Mouse (Mus musculus) cerebellum, adult 8-10 months (tissue): ENCODE results near the gene Tbc1d2b.

Experiments used
- DNase-seq: peaks from one replicate; pipeline ENCODE4 v3.0.0; 2022

The Tbc1d2b gene

DNA sequence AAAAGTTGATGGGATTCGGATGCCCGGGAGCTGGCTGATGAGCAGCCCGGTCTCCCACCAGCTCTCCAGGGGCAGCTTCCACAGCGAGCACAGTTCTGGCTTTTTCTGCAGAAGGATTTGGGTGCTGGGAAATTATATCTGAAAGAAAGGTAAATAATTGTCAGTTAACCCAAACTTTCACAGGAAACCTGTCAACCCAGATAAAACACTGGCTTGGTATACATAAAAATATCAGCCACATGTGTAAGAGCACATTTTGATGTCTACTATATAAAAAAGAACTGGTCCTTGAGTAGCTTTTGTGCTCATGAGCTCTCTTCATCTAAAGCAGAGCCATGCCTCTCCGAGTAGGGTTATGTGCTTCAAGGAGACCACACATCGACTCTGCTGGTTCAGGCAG is 29.6 kb downstream of the Tbc1d2b start:
- no peak for DNase-seq

DNA sequence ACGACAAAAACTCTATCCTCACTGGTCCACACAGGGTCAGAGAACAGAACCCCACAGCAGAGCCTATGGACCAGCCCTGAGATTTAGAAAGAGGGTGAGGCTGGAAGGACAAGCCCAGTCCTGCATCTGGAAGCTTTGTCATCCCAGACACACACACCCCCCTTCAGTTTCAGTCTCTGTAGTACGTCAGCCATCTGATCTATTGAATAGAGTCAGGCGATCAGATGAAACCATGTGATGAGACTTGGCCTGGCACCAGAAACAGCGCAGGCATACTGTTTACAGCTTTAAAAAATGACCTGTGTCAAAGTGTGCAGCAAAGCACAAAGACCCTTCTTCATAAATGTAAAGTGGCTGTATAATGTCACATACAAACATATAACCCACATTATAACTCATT is 30.0 kb downstream of the Tbc1d2b start:
- no peak for DNase-seq

DNA sequence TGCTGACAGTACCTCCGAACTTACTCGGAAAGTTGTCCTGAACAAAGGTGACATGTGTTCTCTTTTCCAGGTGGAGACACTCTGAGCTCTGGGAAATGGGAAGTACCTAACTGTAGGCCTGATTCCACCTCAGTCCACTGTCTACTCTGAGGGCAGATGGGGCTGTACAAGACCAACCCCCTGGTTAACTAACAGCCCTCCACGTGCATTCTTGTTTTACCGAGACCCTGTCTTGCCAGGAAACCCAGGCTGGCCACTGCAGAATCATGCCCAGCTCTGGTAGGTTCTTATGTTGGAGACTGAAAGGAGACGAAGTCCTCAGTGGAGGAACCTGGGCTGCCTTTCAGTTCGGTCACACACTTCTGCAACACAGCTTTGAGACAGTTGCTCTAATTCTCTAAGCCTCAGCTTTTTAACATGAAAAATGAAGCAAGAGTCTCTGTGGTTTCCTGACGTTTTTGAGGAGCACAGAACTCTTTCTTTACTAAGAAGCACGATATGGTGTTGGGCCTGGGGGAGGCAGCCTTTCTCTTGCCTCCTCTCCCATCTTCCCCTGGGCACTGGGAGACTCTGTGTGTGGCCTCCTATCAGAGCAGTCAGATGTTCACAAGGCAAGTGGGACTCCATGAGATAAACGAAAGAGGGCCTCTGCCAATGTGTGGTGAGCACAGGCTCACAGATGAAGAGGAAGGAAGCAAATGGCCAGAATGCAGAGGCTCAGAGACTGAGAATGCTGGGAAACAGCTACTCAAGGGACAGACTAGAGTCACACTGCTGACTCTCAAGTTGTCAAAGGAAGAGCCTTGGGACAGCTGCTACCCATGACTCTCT is 33.2 kb downstream of the Tbc1d2b start:
- no peak for DNase-seq

DNA sequence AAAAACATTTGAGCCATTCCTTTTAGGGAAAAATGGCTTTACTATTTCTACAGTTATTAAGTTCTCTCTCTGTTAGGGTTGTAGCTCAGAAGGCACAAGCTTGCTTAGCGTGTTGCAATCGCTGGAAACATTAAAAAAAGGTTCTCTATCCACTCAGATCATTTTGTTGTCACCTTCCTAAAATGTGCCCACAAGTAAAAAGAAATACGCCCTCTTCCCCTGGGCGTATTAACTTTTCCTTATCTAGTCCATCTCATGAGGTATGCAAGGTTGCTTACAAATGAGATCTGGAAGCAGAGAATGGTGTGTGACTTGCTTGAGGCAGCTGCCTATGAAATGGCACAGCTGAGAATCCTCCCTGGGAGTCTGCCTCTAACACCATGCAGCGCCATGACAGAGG is 33.8 kb downstream of the Tbc1d2b start:
- DNase-seq: no peak

DNA sequence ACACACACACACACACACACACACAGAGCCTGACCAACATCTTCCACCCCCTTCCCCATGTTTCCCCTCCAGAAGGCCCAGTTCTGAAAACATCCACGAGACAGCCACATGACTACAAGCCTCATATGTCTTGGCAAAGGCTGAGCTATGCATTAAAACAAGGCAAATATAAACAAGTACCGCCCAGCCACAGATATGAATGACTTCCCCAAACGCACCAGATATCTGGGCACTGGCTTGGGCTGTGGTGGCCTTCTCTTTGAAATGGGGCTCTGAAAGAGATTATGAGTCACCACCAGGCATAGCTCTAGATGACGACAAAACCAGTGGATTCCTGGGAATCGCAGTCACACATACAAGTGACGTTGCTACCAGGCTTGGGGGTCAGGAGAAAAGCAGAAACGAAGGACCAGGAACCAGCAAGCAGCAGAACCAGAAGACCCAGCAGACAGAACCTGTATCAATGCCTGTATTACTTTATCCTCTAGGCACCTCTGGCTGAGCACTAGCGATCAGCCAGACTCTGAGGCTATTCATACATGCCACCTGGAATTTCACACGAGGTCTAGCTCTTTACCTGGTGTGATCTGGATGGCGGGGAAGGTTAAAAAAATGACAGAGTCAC is 35.2 kb downstream of the Tbc1d2b start:
- no peak for DNase-seq

DNA sequence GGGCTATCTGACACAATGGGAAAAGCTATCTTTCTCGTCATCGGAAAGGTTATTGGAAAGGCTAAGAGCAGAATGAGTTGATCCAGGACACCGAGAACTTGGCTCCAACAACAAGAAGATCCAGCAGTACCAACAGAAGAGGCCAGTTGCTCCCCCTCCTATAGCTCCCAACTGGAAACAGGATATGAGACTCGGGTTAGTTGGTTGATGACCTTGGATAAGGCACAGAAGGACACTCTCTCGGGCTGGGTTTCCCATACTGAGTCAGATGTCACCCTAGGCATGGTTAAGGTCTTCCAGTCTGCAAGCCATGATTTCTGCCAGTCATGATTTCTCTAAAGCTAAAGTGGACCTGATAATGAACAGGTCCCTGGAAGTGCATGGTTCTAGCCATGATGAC is 35.8 kb downstream of the Tbc1d2b start:
- no peak for DNase-seq

DNA sequence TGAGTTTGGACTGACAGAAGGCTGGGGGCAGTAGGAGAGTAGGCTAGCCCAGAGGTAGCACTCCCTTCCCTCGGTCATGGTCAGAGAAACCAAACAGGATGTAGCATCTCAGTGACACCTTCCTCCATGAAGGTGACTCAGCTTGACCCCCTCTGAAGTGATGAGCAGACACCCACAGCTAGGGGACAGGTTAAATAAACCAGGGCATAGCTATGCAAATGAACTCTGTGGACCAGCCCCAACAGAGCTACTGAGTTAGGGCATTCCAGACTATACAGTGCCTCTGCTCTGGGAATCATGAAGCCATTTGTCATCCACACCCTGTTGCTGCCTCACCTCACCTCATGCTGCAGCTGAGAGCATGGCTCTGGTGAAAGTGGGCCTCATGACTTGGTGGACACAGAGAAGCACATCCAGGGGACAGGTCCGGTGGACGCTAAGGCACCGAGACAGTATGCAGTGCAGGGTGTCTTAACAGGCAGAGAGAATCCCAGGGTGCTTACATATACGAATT is 36.6 kb downstream of the Tbc1d2b start:
- DNase-seq: no peak

DNA sequence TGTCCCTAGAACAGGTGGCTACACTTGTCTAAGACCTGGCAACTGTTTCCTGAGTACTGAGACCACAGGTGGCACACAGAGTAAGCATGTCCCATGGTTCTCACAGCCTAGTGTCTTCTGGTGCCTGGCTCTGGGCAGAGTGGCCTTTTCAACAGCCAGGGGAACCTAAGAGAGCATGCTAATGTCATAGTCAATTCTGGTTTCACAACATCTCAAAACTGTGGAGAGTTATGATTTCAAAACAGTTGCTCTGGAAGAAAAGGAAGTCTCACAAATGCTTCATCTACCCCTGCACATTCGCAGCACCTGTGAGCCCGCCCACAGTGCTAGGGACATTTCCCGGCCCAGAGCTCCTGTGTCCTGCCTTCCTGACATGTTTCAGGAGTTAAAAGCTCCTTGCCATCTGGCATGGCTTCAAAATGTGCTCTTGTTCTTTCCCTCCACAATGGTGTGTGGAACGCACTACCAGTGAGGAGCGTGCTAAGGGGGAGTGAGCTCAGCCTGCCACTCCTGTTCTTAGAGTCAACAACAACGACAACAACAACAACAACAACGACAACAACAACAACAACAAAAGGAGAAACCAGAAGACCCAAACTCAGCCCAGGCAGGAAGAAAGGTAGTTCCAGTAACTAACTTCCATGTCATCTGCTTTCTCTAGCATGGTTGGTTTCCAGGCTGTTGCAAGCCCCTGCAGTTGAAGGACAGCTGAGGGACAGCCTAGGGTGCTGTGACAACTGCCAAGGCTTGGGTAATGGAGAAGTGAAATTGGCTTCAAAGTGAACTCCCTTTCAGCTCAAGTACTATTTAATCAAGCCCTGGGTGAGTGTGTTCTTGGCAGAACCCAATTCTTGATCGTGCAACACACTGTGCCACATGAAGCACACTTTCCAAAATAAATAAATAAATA is 37.6 kb downstream of the Tbc1d2b start:
- DNase-seq: no peak

DNA sequence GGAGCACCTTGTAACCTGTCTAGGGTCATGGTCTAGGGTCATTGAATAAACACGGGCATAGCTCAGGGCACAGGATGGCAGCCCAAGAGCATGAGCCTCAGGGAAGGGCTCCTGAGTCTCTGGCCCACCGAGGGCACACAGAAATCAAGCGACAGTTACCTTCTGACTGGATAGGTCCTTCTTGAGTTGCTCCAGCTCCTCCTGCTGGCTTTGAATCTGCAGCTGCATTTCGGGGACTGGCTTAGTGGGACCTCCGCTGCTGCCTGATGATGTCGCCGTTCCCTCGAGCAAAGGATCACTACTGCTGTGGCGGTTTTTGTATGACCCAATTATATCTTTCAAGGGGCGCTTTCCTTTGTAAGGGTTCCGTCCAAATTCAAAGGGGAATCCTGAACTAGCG is 43.4 kb downstream of the Tbc1d2b start:
- DNase-seq: no peak

DNA sequence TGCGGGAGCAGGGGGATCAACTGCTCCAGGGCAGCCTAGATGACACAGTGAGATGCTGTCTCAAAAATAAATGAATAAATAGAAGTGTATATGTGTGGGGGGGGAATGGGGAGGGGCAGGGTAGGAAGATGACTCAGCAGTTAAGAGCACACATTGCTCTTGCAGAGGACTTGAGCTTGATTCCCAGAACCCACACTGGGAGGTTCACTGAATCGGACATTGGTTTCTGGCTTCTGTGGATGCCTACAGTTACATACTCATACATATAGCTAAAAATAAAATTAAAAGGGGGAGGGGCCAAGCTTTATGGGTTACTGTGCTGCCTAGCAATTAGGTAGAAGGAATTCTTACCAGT is 43.9 kb downstream of the Tbc1d2b start:
- DNase-seq: no peak

DNA sequence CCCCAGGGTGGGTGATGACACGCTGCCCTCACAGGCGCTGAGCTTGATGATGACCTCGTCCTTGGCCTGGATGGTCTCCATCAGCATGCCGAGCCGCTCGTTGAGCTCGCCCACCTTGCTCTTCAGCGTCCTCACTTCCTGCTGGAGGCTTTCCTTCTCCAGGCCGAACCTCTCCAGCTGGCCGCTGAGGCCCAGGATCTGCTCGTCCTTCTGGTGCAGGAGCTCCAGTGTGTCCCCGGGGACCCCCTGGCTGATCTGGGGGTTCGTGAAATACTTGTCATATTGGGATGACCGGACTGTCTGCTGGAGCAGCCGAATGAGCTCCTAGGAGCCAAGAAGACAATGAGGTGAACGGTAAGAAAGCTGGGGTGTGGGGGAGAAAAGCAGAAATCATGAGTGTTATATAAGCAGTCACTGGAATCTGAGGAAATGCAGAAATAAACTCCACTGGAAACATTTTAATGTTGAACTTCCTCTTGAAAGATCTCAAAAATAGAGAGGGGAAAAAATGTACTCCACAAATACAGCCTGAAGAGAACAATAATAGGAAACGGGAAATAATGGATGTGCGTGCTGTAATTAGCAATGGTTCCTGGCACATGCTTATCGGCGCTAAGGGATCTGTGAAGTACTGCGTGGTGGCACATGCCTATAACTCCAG is 44.4 kb downstream of the Tbc1d2b start:
- no peak for DNase-seq

DNA sequence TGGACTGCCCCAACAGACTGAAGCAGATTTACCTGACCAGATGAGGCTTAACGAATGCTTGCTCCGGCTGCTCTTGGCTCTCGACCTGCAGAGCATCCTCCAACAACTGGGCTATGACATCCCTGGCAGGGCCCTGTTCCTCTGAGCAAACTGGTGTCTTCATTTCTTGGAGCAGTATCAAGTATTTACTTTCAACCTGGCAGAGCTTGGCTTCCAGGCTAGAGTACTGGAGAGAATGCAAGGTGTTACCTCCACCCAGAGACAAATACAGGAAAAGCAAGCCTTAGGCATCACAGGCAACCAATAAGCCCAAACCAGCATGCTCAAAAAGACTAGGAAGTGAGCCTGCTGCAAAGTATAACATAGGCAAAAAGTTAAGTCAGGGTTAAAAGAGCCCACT is 48.3 kb downstream of the Tbc1d2b start:
- no peak for DNase-seq

DNA sequence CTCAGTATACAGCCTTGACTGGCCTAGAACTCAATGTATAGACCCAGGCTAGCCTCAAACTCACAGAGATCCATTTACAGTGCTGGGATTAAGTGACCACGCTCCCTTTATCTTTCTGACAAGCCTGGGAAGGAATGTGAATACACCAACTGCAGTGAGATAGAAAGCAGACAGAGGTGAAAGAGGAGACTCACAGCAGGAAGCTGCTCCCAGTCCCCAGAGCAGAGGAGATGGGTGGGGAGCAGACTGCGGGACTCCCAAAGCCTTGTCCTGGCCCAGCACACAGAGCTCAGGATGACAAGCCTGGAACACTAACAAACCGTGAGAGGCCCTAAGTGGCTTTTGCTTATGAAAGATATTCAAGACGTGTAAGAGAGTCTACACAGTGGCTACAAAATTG is 53.1 kb downstream of the Tbc1d2b start:
- no peak for DNase-seq

DNA sequence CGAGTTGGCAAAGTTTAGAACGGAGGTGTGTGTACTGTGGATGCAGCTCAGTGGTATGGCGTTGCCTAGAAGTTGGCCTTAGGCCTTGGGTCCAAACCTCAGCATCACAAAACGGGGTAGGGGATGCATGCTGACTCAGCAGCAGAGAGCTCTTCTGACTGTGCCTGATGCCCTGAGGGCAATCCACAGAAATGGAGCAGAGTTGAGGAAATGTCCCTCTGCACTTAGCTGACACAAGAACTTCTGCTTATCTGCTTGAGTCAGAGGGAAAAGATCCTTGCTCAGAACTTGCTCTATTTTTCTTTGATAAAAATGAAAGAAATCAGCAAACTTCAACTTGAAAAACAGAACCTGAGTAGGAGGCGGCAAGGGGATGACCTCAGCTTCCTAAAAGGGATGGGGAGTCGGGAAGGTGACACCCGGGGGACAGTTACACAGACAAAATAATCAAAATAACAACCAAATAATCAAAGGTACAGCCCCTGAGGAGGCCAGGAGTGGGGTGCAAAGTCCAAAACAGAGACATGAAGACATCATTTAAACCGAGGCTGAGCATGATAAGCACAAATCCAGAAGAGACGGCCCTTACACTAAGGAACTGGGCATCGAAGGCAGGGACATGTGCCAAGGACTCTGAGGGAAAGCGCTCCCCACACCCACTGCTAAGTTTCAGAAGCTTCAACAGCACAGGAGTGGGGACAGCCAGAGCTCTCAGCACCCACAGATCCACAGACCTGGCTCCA is 54.2 kb downstream of the Tbc1d2b start:
- DNase-seq: no peak

DNA sequence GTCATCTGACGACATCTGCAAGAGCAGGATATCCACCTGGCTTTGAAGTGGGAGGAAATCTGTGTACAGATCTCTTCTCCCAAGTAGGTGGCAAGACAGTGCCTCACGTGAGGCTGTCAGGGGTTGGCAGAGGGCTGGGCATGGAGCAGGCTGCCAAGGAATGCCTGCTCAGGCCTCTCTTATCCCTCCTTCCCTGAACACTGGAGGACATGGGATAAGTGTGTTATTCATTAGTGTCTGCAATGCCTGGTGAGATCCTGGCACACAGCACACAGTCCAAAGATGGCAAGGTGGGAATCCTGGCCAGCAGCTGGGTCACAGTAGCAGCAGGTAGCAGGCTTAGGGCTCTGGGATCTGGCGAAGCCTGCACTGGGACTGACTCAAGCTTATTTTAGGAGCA is 57.5 kb downstream of the Tbc1d2b start:
- peak; percentile 28 for DNase-seq

DNA sequence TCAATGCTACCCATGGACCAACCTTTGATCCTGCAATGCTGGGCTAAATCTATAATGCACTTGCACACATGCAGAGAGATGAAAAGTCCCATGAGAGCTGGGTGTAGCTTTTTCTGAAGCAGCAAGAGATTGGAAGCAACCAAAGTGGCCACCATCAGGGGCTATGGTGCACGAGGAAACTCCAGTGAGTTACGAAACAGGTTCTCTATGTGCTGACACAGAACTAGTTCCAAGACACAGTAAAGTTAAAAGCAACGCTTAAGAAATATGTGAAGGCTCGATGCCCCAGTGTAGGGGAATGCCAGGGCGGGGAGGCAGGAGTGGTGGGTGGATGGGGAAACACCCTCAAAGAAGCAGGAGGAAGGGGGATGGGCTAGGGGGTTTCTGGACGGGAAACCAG is 61.9 kb downstream of the Tbc1d2b start:
- no peak for DNase-seq

DNA sequence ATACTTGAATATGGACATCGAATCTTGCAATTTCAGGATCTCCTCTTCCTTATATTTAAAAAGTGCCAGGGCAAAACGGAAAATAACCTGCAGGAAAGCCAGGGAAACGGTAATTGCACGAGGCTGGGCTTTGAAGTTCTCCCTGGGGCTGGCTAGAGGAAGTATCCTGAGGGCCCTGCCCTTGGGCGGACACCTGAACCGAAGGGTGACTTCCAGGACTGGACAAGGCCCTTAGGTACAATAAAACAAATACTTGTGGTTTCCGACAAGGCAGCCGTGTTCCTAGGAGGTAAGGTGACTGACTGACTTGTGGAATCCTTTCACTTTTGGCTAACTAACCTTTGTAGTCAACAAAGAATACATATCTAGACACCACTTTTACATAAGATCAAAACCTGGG is 62.8 kb downstream of the Tbc1d2b start:
- DNase-seq: no peak

DNA sequence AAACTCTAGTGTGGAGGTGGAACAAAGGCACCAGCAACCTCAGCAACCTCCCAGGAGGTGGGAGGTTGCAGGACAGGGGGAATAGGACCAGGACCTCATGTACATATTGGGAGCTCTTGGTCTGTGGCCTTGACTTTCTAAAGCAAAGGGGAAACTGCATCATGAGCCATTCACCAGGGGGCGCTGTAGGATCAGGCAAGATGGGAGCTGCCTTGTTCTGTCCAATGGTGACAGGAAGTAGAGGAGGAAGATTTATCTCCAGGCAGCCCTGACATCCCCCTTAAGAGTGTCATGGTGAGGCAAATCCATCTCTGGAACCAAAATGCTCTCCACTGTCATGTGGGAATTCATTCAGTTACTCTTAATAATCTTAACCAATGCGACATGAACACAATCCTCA is 64.1 kb downstream of the Tbc1d2b start:
- DNase-seq: peak; percentile 73

DNA sequence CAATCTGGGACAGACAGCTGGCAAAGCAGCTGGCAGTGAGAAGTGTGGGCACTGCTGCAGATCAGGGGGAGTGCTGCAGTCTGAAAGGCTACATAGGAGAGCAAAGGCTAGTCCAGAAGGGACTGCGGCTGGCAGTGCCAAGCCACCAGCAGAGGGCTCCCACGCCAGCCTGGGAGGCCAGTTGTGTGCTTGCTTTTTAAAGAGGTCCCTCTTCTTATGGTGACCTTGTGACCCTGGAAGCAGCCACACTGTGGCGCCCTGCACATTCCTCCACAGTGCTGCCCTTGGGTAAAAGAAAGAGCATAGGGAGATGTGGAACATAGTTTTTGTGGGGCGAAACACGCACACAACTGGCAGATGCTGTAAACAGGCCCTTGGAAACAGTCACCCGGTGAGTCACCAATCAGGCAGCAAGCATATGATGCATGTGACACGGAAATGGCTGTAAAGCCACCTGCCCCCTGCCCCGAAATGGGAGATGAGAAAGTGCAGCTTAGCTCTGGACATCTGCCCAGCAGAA is 66.1 kb downstream of the Tbc1d2b start:
- no peak for DNase-seq

DNA sequence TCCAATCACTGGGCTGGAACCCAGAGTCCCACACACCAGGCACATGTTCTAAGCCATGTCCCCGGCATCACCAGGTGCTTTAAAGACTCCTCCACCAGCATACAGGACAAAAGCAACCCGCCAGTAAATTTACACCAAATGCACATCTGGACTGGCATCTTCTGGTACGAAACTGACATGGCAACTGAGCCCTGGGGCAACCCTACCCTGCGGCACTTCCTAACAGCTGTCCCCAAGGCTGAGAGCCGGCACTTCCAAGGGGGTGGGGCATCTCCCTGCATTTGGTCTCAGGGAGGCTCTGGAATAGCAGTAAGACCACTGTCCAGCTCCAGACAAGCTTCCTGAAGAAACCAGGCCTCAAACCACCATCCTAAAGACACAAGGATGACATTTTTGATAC is 67.4 kb downstream of the Tbc1d2b start:
- no peak for DNase-seq

DNA sequence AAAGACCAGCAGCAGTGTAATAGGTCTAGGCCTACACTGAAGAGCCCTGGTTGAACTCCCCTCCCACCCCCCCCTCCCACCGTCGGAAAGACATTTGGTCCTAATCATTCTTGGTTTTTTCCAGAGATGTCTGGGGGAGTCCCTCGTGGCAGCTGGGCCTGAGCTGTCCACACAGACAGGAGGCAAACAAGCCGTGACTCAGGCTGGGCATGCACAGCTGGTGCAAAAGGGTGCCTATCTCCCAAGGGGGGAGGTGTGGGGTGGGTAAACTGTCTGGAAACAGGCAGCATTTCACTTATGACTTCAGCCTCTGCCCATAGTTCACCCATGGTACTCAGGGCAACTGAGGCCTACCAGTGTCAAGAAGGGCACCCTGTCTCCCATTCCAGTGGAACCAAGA is 69.1 kb downstream of the Tbc1d2b start:
- DNase-seq: no peak

DNA sequence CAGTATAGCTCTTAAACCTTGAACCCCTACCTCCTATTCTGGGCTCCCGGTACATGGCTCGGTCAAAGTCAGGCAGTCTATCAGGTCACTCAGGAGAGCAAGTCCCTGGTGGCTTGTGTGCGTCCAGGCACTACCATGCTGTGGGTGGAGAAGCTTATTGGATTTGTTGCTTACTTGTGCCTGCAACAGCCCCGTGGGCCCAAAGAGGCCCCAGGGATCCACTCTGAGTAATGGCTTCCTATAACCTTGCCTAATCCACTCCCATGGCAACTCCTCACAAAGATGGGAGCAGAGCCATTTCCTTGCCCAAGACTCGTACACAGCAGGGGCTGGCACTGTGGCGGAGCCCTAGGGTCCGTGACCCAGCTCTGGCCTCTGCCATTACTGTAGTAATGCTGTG is 69.5 kb downstream of the Tbc1d2b start:
- no peak for DNase-seq
